Mouse (Mus musculus) CH12.LX (cell line): ENCODE data around the gene Sox2. TPM values are rescaled to one million over a fixed set of nuclear protein-coding genes. Genes with fewer than 3 reads are reported as not detected.

Experiments
- DNase-seq: peaks from one replicate; pipeline ENCODE4 v3.0.0-alpha.2; 2013; ENCODE audit errors: extremely low read depth
- H3K27ac ChIP-seq: 2 replicates; pipeline ENCODE4 v1.5.1; 2012; ENCODE audit warnings: low read depth, mild to moderate bottlenecking, control low read depth, moderate library complexity; ENCODE audit not compliant: insufficient read depth
- H3K27me3 ChIP-seq: replicated peaks from 2 replicates; pipeline ENCODE3; 2012; ENCODE audit warnings: inconsistent platforms
- H3K36me3 ChIP-seq, 2 experiments: replicated peaks in 1 of 2; 2 replicates each; pipeline versions ENCODE3 to v1.6.1; 2012; ENCODE audit warnings: inconsistent platforms in 1 of 2, low read length in 1 of 2, mild to moderate bottlenecking in 1 of 2, mixed read lengths in 1 of 2, moderate library complexity in 1 of 2; ENCODE audit not compliant: control insufficient read depth in 1 of 2, insufficient read depth in 1 of 2
- H3K4me1 ChIP-seq, 2 experiments: 2 replicates each; pipeline ENCODE4 v1.6.1; 2012; ENCODE audit warnings: inconsistent platforms in 1 of 2, moderate library complexity in 1 of 2; ENCODE audit not compliant: insufficient read depth in 2 of 2, control insufficient read depth in 1 of 2
- H3K4me2 ChIP-seq: 2 replicates; pipeline ENCODE4 v1.6.1; 2012; ENCODE audit warnings: low read depth, mild to moderate bottlenecking, control low read depth; ENCODE audit not compliant: poor library complexity, insufficient read depth, severe bottlenecking
- H3K4me3 ChIP-seq, 3 experiments: fragments of 150-350 bp in 1 of 3; sonication (generic) in 1 of 3; replicated peaks in 1 of 3; 2 replicates each; pipeline versions ENCODE3 to v1.5.1; 2011 to 2012; ENCODE audit warnings: low read depth in 2 of 3, low read length in 2 of 3, mild to moderate bottlenecking in 2 of 3, moderate library complexity in 2 of 3, control low read depth in 1 of 3, improper control_type of control experiment in 1 of 3, inconsistent platforms in 1 of 3, mixed read lengths in 1 of 3; ENCODE audit not compliant: poor library complexity in 1 of 3
- H3K79me2 ChIP-seq: replicated peaks from 2 replicates; pipeline ENCODE4 v1.6.1; 2012; ENCODE audit warnings: mild to moderate bottlenecking, moderate library complexity; ENCODE audit not compliant: control insufficient read depth, poor library complexity, insufficient read depth, severe bottlenecking; ENCODE audit errors: extremely low read depth
- H3K9ac ChIP-seq: 2 replicates; pipeline ENCODE4 v1.6.1; 2012; ENCODE audit warnings: low read depth, mild to moderate bottlenecking, control low read depth, moderate library complexity; ENCODE audit not compliant: insufficient read depth
- H3K9me3 ChIP-seq: replicated peaks from 2 replicates; pipeline ENCODE3; 2012; ENCODE audit warnings: low read length, inconsistent platforms, mixed read lengths
- BHLHE40 ChIP-seq: IDR thresholded peaks from 2 replicates; pipeline ENCODE4 v1.6.1; 2011; ENCODE audit warnings: mild to moderate bottlenecking, low read depth, low read length, improper control_type of control experiment
- CHD2 ChIP-seq: IDR thresholded peaks from 2 replicates; pipeline ENCODE4 v1.6.1; 2011; ENCODE audit warnings: low read length, improper control_type of control experiment
- EP300 ChIP-seq: IDR thresholded peaks from 2 replicates; pipeline ENCODE4 v1.6.1; 2011; ENCODE audit warnings: low read length, improper control_type of control experiment
- ETS1 ChIP-seq: conservative IDR thresholded peaks from 2 replicates; pipeline ENCODE4 v1.6.1; 2012; ENCODE audit warnings: low read depth, mild to moderate bottlenecking, inconsistent platforms, low read length, improper control_type of control experiment, moderate library complexity
- HCFC1 ChIP-seq: IDR thresholded peaks from 2 replicates; pipeline ENCODE4 v1.6.1; 2012; ENCODE audit warnings: low read depth, mild to moderate bottlenecking, inconsistent platforms, low read length, improper control_type of control experiment
- JUN ChIP-seq: IDR thresholded peaks from 2 replicates; pipeline ENCODE4 v1.6.1; 2011; ENCODE audit warnings: low read depth, mild to moderate bottlenecking, low read length, improper control_type of control experiment, moderate library complexity; ENCODE audit not compliant: insufficient read depth
- MEF2A ChIP-seq: IDR thresholded peaks from 2 replicates; pipeline ENCODE4 v1.6.1; 2014; ENCODE audit warnings: low read depth, mild to moderate bottlenecking, inconsistent platforms, low read length, improper control_type of control experiment, borderline replicate concordance
- NRF1 ChIP-seq: IDR thresholded peaks from 2 replicates; pipeline ENCODE4 v1.6.1; 2014; ENCODE audit warnings: low read depth, mild to moderate bottlenecking, inconsistent platforms, low read length, improper control_type of control experiment, moderate library complexity
- POLR2A ChIP-seq: IDR thresholded peaks from 2 replicates; pipeline ENCODE4 v1.6.1; 2011; ENCODE audit warnings: low read depth, mild to moderate bottlenecking, improper control_type of control experiment, low read length
- POLR2AphosphoS2 ChIP-seq: IDR thresholded peaks from 2 replicates; pipeline ENCODE4 v1.6.1; 2011; ENCODE audit warnings: low read depth, low read length, improper control_type of control experiment
- RAD21 ChIP-seq: IDR thresholded peaks from 2 replicates; pipeline ENCODE4 v1.6.1; 2011; ENCODE audit warnings: low read depth, mild to moderate bottlenecking, low read length, improper control_type of control experiment, moderate library complexity
- RCOR1 ChIP-seq: conservative IDR thresholded peaks from 2 replicates; pipeline ENCODE4 v1.6.1; 2012; ENCODE audit warnings: low read depth, mild to moderate bottlenecking, inconsistent platforms, low read length, improper control_type of control experiment
- SMC3 ChIP-seq: IDR thresholded peaks from 2 replicates; pipeline ENCODE4 v1.6.1; 2011; ENCODE audit warnings: low read depth, low read length, improper control_type of control experiment
- TBP ChIP-seq: conservative IDR thresholded peaks from 2 replicates; pipeline ENCODE4 v1.6.1; 2011; ENCODE audit warnings: low read depth, low read length, improper control_type of control experiment
- USF1 ChIP-seq: IDR thresholded peaks from 2 replicates; pipeline ENCODE4 v1.6.1; 2014; ENCODE audit warnings: low read depth, mild to moderate bottlenecking, inconsistent platforms, low read length, improper control_type of control experiment
- ZC3H11A ChIP-seq: IDR thresholded peaks from 2 replicates; pipeline ENCODE4 v1.6.1; 2012; ENCODE audit warnings: low read depth, mild to moderate bottlenecking, inconsistent platforms, low read length, improper control_type of control experiment
- ZKSCAN1 ChIP-seq: IDR thresholded peaks from 2 replicates; pipeline ENCODE4 v1.6.1; 2012; ENCODE audit warnings: low read depth, inconsistent platforms, low read length, improper control_type of control experiment, borderline replicate concordance
- ZMIZ1 ChIP-seq: IDR thresholded peaks from 2 replicates; pipeline ENCODE4 v1.6.1; 2012; ENCODE audit warnings: low read depth, mild to moderate bottlenecking, inconsistent platforms, low read length, improper control_type of control experiment
- dilution Hi-C: fragments of 300-500 bp; cut with MboI; formaldehyde crosslinking; loops from 2 replicates; pipeline ENCODE4 v1.14.3; 2020; ENCODE audit warnings: low sequenced_read_pairs; ENCODE audit not compliant: extremely low pct_unique_long_range_greater_than_20kb, extremely low pct_ligation_motif_present
- in situ Hi-C: fragments of 300-500 bp; cut with MboI; formaldehyde crosslinking; loops from 3 replicates; pipeline ENCODE4 v1.14.3; 2019; ENCODE audit warnings: low sequenced_read_pairs, low pct_ligation_motif_present, low pct_unique_long_range_greater_than_20kb, mixed read lengths
- polyA plus RNA-seq: library from polyadenylated mRNA; unstranded; fragments of >175 nt; gene quantifications from 2 replicates; pipeline ENCODE4 v1.2.1, GENCODE M21; 2012; ENCODE audit warnings: low read depth; ENCODE audit not compliant: insufficient read length
- total RNA-seq, 2 experiments: library from RNA; depleted of rRNA; stranded (reverse); fragments of 300-350 nt in 1 of 2; fragments of >200 nt in 1 of 2; gene quantifications; 2 replicates each; pipeline ENCODE4 v1.2.3; 2012 to 2014

The Sox2 gene
- total and polyA plus RNA-seq, 3 experiments = not detected

DNA sequence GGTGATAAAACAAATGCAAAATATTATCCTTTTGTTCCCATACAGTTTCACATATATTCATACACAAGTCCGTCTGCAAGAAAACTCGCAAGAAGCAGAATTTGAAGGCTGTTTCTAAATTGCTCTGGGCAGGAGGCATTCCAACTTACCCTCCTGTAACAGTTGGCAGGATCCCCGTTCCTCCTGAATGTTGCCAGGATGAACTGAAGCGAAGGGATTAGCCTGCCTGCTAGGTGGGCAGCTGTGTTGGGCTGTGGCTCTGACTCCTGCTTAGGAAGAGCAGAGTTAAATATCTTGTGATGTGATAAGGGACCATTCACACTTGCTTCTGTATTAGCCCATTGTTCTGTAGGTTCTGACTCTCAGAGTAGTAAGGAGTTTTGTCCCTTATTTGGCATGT, 30.1 kb upstream of the Sox2 start:
- Histone ChIP-seq H3K36me3 (no peaks in the 10 kb centered on the region), H3K79me2 (no peaks in the 10 kb centered on the region), H3K27ac (no peak overlapping the region)
- no peak for DNase-seq
- dilution Hi-C loops = no loop called here
- no peak for TF ChIP-seq CHD2
- no peak for TF ChIP-seq POLR2AphosphoS2
- no peak for TF ChIP-seq ZKSCAN1
- no peak for TF ChIP-seq NRF1
- no peak for TF ChIP-seq EP300
- TF ChIP-seq MEF2A = no peak
- TF ChIP-seq, all 38 proteins: peak for 0
- in situ Hi-C loops = no loop called here
- H3K4me1 ChIP-seq = no peaks in the 10 kb centered on the region
- H3K4me2 ChIP-seq = no peak overlapping the region
- no peak overlapping the region for H3K4me3 ChIP-seq
- peaks cover 51% of the 10 kb centered on the region for H3K9me3 ChIP-seq
- no peaks in the 10 kb centered on the region for H3K27me3 ChIP-seq
- no peak overlapping the region for H3K9ac ChIP-seq

GRCm38 (mm10) chr3:34624721-34625270, 25.4 kb upstream of the Sox2 start:
- no peaks in the 10 kb centered on the region for H3K79me2 ChIP-seq
- H3K27me3 ChIP-seq = no peaks in the 10 kb centered on the region
- dilution Hi-C loops = no loop called here
- DNase-seq = no peak
- H3K4me3 ChIP-seq = no peak overlapping the region
- H3K36me3 ChIP-seq = no peaks in the 10 kb centered on the region
- no peak overlapping the region for H3K4me2 ChIP-seq
- TF ChIP-seq BHLHE40 (no peak), ETS1 (no peak), ZC3H11A (no peak), JUN (no peak), EP300 (no peak), ZMIZ1 (no peak), SMC3 (no peak), HCFC1 (no peak), MEF2A (no peak), RAD21 (no peak), RCOR1 (no peak), POLR2A (no peak), ZKSCAN1 (no peak), USF1 (no peak), TBP (no peak)
- in situ Hi-C loops = no loop called here
- no peaks in the 10 kb centered on the region for H3K4me1 ChIP-seq
- peaks cover 56% of the 10 kb centered on the region for H3K9me3 ChIP-seq
- no peak overlapping the region for H3K9ac ChIP-seq
- H3K27ac ChIP-seq = no peak overlapping the region
